Mouse (Mus musculus): ENCODE results near the gene Akt1.

The Akt1 gene

GRCm38 (mm10) chr12:112630796-112631195 lies 43.9 kb downstream of the Akt1 start:
- in situ Hi-C loops (cut with MboI, MseI) = no loop called here

DNA sequence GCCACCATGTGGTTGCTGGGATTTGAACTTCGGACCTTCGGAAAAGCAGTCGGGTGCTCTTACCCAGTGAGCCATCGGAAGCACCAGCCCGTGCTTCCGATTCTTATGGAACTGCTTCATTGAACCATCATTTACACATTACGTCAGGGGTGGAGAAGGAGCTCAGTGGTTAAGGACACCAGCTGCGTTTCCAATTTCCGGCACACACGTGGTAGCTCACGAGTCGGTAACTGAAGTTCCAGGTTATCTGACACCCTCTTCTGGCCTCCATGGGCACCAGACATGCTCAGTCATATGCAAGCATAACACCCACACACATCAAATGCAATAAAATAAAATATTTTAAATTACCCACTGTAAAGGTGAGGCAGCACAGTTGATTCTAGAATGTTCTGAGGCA lies 44.7 kb downstream of the Akt1 start:
- in situ Hi-C loops (cut with MboI, MseI) = no loop called here

- in situ Hi-C loops (cut with MboI, MseI) = no loop called here
These were observed 45.6 kb downstream of the Akt1 start for GRCm38 (mm10) chr12:112628928-112629721.

GRCm38 (mm10) chr12:112628197-112628596 lies 46.5 kb downstream of the Akt1 start:
- in situ Hi-C loops (cut with MboI, MseI) = no loop called here

GRCm38 (mm10) chr12:112627097-112627881 lies 47.4 kb downstream of the Akt1 start:
- in situ Hi-C loops (cut with MboI, MseI) = no loop called here

DNA sequence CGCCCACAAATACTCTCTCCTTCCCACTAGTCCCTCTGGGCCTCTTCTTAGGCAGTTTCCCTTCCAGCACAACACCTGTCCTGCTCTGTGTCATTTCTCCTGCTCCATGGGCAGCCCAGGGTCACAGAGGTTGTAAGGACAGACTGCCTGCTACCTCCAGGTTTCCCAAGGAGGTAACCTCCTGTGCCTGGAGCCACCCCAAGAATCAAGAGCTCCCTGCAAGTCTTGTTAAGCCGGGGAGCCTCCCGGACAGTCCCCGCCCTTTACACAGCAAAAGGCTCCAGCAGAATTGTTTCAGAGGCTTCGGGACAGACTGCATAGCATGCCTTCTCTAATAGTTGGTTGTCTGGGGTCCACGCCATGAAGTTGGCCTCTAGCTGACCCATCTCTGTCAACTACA lies 48.2 kb downstream of the Akt1 start:
- in situ Hi-C loops (cut with MboI, MseI) = no loop called here

DNA sequence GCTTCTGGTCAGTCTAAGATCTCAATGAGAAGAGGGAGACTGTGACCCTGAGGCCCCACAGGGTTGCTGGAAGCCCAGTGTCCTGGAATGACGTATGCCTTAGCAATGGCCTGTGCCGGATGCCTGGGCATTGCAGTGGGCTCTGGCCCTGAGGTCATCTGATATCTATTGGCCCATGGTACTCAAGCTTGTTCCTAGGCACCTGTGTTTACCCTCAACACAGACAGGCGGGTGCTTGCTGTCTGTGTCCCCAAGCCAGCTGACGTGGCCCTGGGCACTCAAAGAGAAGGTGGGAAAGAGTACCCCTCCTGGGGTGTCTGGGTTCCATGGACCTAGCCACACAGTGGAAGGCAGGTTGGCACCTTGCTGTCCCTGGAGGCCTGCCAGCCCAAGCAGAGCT lies 49.0 kb downstream of the Akt1 start:
- in situ Hi-C loops (cut with MboI, MseI) = no loop called here

GRCm38 (mm10) chr12:112623742-112624141 lies 50.9 kb downstream of the Akt1 start:
- in situ Hi-C loops (cut with MboI, MseI) = loop anchor here in 1 of 2 experiments (5.0 kb wide), 1 partner anchor 71 kb away; no protein-coding TSS in a partner anchor

- in situ Hi-C loops (cut with MboI, MseI) = loop anchor here in 1 of 2 experiments (5.0 kb wide), 1 partner anchor 70 kb away; no protein-coding TSS in a partner anchor
These were observed 52.8 kb downstream of the Akt1 start for GRCm38 (mm10) chr12:112621900-112622299.

- in situ Hi-C loops (cut with MboI, MseI) = loop anchor here in 1 of 2 experiments (5.0 kb wide), 1 partner anchor 68 kb away; no protein-coding TSS in a partner anchor
These were observed 54.2 kb downstream of the Akt1 start for GRCm38 (mm10) chr12:112620354-112621061.

DNA sequence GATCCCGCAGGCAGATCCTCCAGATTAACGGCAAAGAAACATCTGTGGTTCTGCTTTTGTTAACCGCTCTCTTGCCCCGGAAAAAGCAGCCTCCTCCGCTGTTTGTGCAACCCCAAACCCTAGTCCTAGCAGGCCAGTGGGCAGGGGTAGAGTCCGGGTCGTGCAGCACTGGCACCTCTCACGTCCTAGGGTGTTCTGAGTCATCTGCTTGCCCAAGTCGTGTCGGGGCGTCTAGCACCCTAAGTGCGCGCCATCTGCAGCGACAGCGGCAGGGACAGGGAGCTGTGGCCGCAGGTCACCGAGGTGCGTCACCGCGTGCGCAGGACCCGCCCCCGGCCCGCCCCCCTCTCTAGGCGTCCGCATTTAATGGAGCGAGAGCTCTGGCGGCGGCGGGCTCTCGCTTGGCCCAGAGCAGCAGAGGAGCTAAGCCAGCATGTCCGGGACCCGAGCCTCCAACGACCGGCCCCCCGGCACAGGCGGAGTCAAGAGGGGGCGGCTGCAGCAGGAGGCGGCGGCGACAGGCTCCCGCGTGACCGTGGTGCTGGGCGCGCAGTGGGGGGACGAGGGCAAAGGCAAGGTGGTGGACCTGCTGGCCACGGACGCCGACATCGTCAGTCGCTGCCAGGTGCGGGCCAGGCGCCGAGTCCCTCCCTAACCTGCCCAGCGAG lies 54.9 kb downstream of the Akt1 start, which contains the start of gene Adssl1:
Gene Adssl1 (plus strand): TSS at position 360 of the 668 bp plus-strand sequence.
- in situ Hi-C loops (cut with MboI, MseI) = loop anchor here (5.0 kb wide), 1 partner anchor 68 kb away; no protein-coding TSS in a partner anchor

GRCm38 (mm10) chr12:112618981-112619685 lies 55.6 kb downstream of the Akt1 start:
- in situ Hi-C loops (cut with MboI, MseI) = loop anchor here in 1 of 2 experiments (5.0 kb wide), 1 partner anchor 67 kb away; no protein-coding TSS in a partner anchor

GRCm38 (mm10) chr12:112617898-112618380 lies 56.7 kb downstream of the Akt1 start:
- in situ Hi-C loops (cut with MboI, MseI) = loop anchor here in 1 of 2 experiments (5.0 kb wide), 1 partner anchor 66 kb away; no protein-coding TSS in a partner anchor

DNA sequence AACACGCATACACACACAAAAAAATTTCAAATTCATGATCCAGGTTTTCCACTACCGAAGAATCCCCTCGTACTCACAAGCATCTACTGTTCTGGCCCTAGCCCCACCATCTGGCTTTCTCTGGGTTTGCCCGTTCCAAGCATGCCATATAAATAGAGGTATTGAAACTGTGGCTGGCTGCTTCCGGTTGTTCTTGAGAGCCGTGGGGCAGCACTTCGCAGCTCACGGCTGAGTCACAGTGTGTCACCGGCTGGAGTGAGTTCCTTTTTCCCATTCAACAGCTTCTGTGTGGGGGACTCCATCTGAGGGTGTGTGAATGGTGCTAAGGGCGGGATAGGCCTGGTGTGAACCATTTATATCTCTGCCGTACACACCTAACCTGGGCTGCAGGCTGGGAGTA lies 57.5 kb downstream of the Akt1 start:
- in situ Hi-C loops (cut with MboI, MseI) = loop anchor here in 1 of 2 experiments (5.0 kb wide), 1 partner anchor 65 kb away; no protein-coding TSS in a partner anchor

- in situ Hi-C loops (cut with MboI, MseI) = loop anchor here in 1 of 2 experiments (5.0 kb wide), 1 partner anchor 64 kb away; no protein-coding TSS in a partner anchor
These were observed 58.0 kb downstream of the Akt1 start for GRCm38 (mm10) chr12:112616668-112617067.

GRCm38 (mm10) chr12:112609031-112609430 lies 65.7 kb downstream of the Akt1 start:
- in situ Hi-C loops (cut with MboI, MseI) = no loop called here

DNA sequence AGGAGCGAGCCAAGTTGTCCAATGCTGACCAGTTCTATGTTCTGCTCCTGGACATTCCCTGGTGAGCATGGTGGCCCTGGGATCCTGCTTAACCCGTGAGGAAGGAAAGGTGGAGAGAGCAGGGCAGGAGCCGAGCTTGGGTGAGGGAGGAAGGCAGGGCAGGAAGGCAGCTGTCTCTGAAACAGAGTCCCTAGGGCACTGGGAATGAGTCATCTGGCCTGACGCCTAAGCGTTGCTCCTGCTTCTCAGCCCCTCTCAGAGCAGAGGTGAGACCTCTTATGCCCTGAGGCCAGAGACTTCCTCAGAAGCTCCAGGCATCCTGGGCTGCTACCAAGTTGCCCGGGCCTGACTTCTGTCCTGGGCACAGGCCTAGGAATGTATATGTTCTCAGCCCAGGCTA lies 67.7 kb downstream of the Akt1 start:
- in situ Hi-C loops (cut with MboI, MseI) = no loop called here

DNA sequence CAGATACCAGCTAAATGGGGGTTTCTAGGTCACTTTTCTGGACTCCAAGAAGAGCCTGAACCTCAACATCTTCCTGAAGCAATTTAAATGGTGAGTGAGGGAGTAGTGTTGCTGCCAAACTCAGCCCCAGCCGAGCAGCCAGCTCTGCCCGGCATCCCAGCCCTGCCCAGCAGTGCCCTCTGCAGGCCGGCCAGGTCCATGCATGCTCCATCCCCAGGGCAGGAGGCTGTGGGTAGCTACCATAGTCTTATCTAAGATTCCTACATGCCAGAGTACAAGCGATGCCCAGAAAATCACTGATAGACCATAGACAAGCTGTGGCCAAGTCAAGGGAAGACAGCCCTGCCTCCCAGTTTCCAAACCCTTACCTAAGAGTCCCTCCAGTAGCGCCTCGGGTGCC lies 68.9 kb downstream of the Akt1 start:
- in situ Hi-C loops (cut with MboI, MseI) = no loop called here

DNA sequence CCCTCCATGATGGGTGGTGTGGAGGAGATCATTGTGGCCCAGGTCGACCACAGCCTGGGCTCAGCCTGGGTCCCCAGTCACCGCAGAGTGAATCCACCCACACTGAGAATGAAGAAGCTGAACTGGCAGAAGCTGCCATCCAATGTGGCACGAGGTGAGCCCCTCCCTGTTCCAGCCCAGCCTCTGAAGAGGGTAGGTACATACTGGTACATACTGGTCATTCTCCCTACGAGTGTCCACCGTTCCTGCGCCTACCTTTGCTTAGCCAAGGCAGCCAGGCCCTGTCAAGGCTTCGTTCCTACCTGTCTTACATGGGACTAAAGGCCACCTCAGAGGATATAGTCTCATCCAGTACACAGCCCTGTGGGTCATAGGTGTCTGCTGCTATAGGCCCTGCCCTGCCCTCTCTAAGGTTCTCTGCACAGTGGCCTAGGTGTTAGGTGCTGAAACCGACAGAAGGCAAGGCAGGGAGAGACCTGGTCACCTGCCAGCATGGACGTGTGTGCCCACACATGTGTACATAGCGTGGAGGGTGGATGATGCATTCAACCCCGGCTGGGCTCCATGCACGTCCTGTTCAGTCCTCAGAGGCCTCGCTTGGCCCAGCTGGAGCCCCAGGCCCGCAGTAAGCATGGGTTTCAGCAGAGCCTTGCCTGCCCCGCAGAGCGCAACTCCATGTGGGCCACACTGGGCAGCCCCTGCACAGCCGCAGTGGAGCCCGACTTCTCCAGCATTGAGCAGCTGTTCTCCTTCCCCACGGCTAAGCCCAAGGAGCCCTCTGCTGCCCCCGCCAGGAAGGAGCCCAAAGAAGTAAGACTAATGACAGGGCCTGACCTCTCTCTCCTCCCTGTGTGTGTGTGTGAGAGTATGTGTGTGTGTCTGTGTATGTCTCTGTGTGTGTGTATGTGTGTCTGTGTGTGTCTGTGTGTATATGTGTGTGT lies 69.7 kb downstream of the Akt1 start:
- in situ Hi-C loops (cut with MboI, MseI) = no loop called here

Data from T-helper 17 cell (primary cell).